Mouse (Mus musculus) bone marrow macrophage, adult 2 months (primary cell): ENCODE results near the gene Gm20388.

ENCODE experiments used
- CTCF ChIP-seq: IDR thresholded peaks from 2 replicates; pipeline ENCODE4 v1.5.1; 2012; ENCODE audit warnings: low read depth, mild to moderate bottlenecking, low read length, moderate library complexity
- POLR2A ChIP-seq: IDR thresholded peaks from 2 replicates; pipeline ENCODE4 v1.6.1; 2012; ENCODE audit warnings: mild to moderate bottlenecking, low read depth, low read length, borderline replicate concordance

DNA sequence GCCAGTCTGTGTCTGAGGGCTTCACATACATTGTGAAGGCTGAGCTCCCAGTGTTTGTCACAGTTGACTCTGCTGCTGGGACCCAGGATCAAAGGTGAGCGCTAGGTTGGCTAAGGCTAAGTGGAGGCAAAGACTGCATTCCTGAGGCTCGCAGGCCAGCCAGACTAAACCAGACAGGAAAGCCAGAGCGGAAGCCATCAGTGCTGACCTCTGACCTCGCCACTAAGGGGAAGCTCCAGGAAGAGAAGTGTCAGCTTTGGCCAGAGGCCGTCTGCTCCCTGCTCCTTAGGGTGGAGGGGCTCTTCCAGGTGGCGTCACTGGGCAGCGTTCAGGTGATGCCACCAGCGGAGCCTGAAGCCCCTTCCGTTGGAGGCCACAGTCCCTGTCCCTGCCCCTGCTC lies 665.2 kb downstream of the Gm20388 start:
- TF ChIP-seq POLR2A = no peak
- TF ChIP-seq CTCF = no peak
